8 mouse cellular contexts compared by ENCODE assay signal in genomic region chr16:20480115-20480514, GRCm38 (mm10). TPM values are rescaled to one million over a fixed set of nuclear protein-coding genes. Genes with fewer than 3 reads are reported as not detected.
DNase-seq lines count a peak whose midpoint lies in the region; ATAC-seq and TF ChIP-seq lines count a peak whose summit lies in the region.

No protein-coding gene starts in this region.

- TF ChIP-seq CTCF in cortical plate, adult 2 months (IDR thresholded peaks at IDR 0.05; ENCODE audit: extremely low read depth, insufficient read depth, low read length), result peak; percentile 52

- no peak overlapping the region for H3K4me2 ChIP-seq in midbrain, embryonic 15.5 days

- H3K4me1 ChIP-seq in cortical plate, adult 2 months (ENCODE audit: control insufficient read depth, insufficient read depth, low read length), result no peaks in the 10 kb centered on the region
- no peaks in the 10 kb centered on the region for H3K4me1 ChIP-seq in midbrain, embryonic 15.5 days

- no peak overlapping the region for H3K9ac ChIP-seq in midbrain, embryonic 15.5 days

- no peak overlapping the region for H3K4me3 ChIP-seq in cortical plate, adult 2 months (ENCODE audit: insufficient read depth, low read length)
- no peak overlapping the region for H3K4me3 ChIP-seq in midbrain, embryonic 15.5 days

- intact Hi-C loops in heart, postnatal 10 days (cut with DNase I), result no loop called here
- intact Hi-C loops in heart, postnatal 36 days (cut with DNase I), result loop anchor here (5.0 kb wide), 1 partner anchor 268 kb away; no protein-coding TSS in a partner anchor
- intact Hi-C loops in left cerebral cortex, postnatal 10 days (cut with DNase I), result no loop called here

- no peaks in the 10 kb centered on the region for H3K36me3 ChIP-seq in midbrain, embryonic 15.5 days (replicated peaks)

- WGBS in midbrain, embryonic 15.5 days, result 28% methylated on average over 3 of the region's 3 CpGs

- no peaks in the 10 kb centered on the region for H3K9me3 ChIP-seq in midbrain, embryonic 15.5 days

- H3K27ac ChIP-seq in cortical plate, adult 2 months (ENCODE audit: insufficient read depth, low read length), result no peak overlapping the region
- no peak overlapping the region for H3K27ac ChIP-seq in midbrain, embryonic 15.5 days

- peak; percentile 22 to 26 for DNase-seq in heart, postnatal 10 days
- DNase-seq in heart, postnatal 36 days, result no peak
- no peak for DNase-seq in left cerebral cortex, postnatal 10 days (ENCODE audit: extremely low spot score in 1 of 2, low spot score in 2 of 2)
- DNase-seq in cerebellum, adult 11-12 months, result no peak
- DNase-seq in ovary, postnatal 14 days (ENCODE audit: low spot score), result no peak

- H3K27me3 ChIP-seq in midbrain, embryonic 15.5 days (replicated peaks), result no peaks in the 10 kb centered on the region

- peak; percentile 57 for ATAC-seq in CD4-positive, CD25-positive, alpha-beta regulatory T cell, adult 4 months
- ATAC-seq in midbrain, embryonic 15.5 days (replicated peaks), result peak; percentile 66; the same call in 1 of the 2 replicates

- no peak for TF ChIP-seq POLR2A in cortical plate, adult 2 months (IDR thresholded peaks at IDR 0.05; ENCODE audit: extremely low read depth, insufficient read depth, low read length)

RNA-seq across cellular contexts. Expression of gene Eif2b5, which starts 18.5 kb away (rescaled TPM):
- total RNA-seq in heart, postnatal 10 days (2021), result 10 to 100 TPM; 52.7 to 54.2 TPM
- total RNA-seq in heart, postnatal 36 days (2021), result 10 to 100 TPM; 54.4 to 64.3 TPM
- polyA plus RNA-seq in CD4-positive, CD25-positive, alpha-beta regulatory T cell, adult 4 months (2017; shearing (Covaris generic)), result 10 to 100 TPM; 12.0 to 16.3 TPM
- 49.1 and 50.4 TPM in 2 replicates for polyA plus RNA-seq in cortical plate, adult 2 months (2012; rRNA removed)
- polyA plus RNA-seq in midbrain, embryonic 15.5 days (2015; fragmentation: Nextera tagmentation; extraction: Ambion mirVana), result 96.2 and 100 TPM in 2 replicates
- total RNA-seq in left cerebral cortex, postnatal 10 days (2021), result 10 to 100 TPM; 61.4 to 66.7 TPM

RNA-seq across cellular contexts. Expression of gene Dvl3, which starts 36.7 kb away (rescaled TPM):
- 10 to 100 TPM; 60.7 to 61.7 TPM for total RNA-seq in heart, postnatal 10 days (2021)
- 10 to 100 TPM; 44.9 to 47.2 TPM for total RNA-seq in heart, postnatal 36 days (2021)
- 10 to 100 TPM; 14.7 to 17.8 TPM for polyA plus RNA-seq in CD4-positive, CD25-positive, alpha-beta regulatory T cell, adult 4 months (2017; shearing (Covaris generic))
- polyA plus RNA-seq in cortical plate, adult 2 months (2012; rRNA removed), result 41.7 and 42.5 TPM in 2 replicates
- 42.0 and 43.8 TPM in 2 replicates for polyA plus RNA-seq in midbrain, embryonic 15.5 days (2015; fragmentation: Nextera tagmentation; extraction: Ambion mirVana)
- 10 to 100 TPM; 84.8 to 87.8 TPM for total RNA-seq in left cerebral cortex, postnatal 10 days (2021)

RNA-seq across cellular contexts. Expression of gene Abcc5, which starts 53.9 kb away (rescaled TPM):
- total RNA-seq in heart, postnatal 10 days (2021), result 10 to 100 TPM; 48.1 to 53.5 TPM
- 10 to 100 TPM; 32.2 to 34.5 TPM for total RNA-seq in heart, postnatal 36 days (2021)
- polyA plus RNA-seq in CD4-positive, CD25-positive, alpha-beta regulatory T cell, adult 4 months (2017; shearing (Covaris generic)), result 10 to 100 TPM; 36.6 to 41.9 TPM
- polyA plus RNA-seq in cortical plate, adult 2 months (2012; rRNA removed), result 296 and 313 TPM in 2 replicates
- 165 and 182 TPM in 2 replicates for polyA plus RNA-seq in midbrain, embryonic 15.5 days (2015; fragmentation: Nextera tagmentation; extraction: Ambion mirVana)
- total RNA-seq in left cerebral cortex, postnatal 10 days (2021), result 100 to 1,000 TPM; 182 to 183 TPM

RNA-seq across cellular contexts. Expression of gene Ap2m1, which starts 55.2 kb away (rescaled TPM):
- 100 to 1,000 TPM; 253 to 284 TPM for total RNA-seq in heart, postnatal 10 days (2021)
- total RNA-seq in heart, postnatal 36 days (2021), result 100 to 1,000 TPM; 210 to 214 TPM
- polyA plus RNA-seq in CD4-positive, CD25-positive, alpha-beta regulatory T cell, adult 4 months (2017; shearing (Covaris generic)), result 100 to 1,000 TPM; 452 to 618 TPM
- polyA plus RNA-seq in cortical plate, adult 2 months (2012; rRNA removed), result 1,329 and 1,383 TPM in 2 replicates
- 1,259 and 1,287 TPM in 2 replicates for polyA plus RNA-seq in midbrain, embryonic 15.5 days (2015; fragmentation: Nextera tagmentation; extraction: Ambion mirVana)
- 100 to 1,000 TPM; 950 to 999 TPM for total RNA-seq in left cerebral cortex, postnatal 10 days (2021)

Comparison
In these comparisons a context has a peak if more than half of its experiments do, and no peak if none do; other contexts are left out.
1. DNase-seq: peak in heart, postnatal 10 days (2 of 2); none in heart, postnatal 36 days (0 of 2), left cerebral cortex, postnatal 10 days (0 of 2), cerebellum, adult 11-12 months (single experiment) and ovary, postnatal 14 days (single experiment).